Mouse (Mus musculus): Measurements from ENCODE around the gene Znhit1. TPM values are rescaled to one million over a fixed set of nuclear protein-coding genes. Genes with fewer than 3 reads are reported as not detected.
A peak's percentile ranks its signal among the peaks of the same experiment; 100 is the strongest.

The Znhit1 gene
- total RNA-seq, 1 experiment from 2014 or later: 28.2 TPM

- ATAC-seq (replicated peaks; ENCODE audit: low read depth, poor library complexity, severe bottlenecking): peak; percentile 30
Observed at GRCm38 (mm10) chr5:136987138-136987933, 485 bp downstream of the Znhit1 start.

- peak; percentile 85 for ATAC-seq (replicated peaks; ENCODE audit: low read depth, poor library complexity, severe bottlenecking)
Observed at GRCm38 (mm10) chr5:136986695-136987137, 1.1 kb downstream of the Znhit1 start, which contains the start of gene Plod3. Plod3 (plus strand) TSS chr5:136987019.

- no peak for ATAC-seq (replicated peaks; ENCODE audit: low read depth, poor library complexity, severe bottlenecking)
Observed at GRCm38 (mm10) chr5:136984828-136985227, 3.0 kb downstream of the Znhit1 start.

- ATAC-seq (replicated peaks; ENCODE audit: low read depth, poor library complexity, severe bottlenecking): no peak
Observed at GRCm38 (mm10) chr5:136982338-136982930, 5.4 kb downstream of the Znhit1 start.

- ATAC-seq (replicated peaks; ENCODE audit: low read depth, poor library complexity, severe bottlenecking): no peak
Observed at GRCm38 (mm10) chr5:136980974-136981373, 6.8 kb downstream of the Znhit1 start.

- ATAC-seq (replicated peaks; ENCODE audit: low read depth, poor library complexity, severe bottlenecking): no peak
Observed at GRCm38 (mm10) chr5:136979762-136980161, 8.1 kb downstream of the Znhit1 start.

- ATAC-seq (replicated peaks; ENCODE audit: low read depth, poor library complexity, severe bottlenecking): peak; percentile 69
Observed at GRCm38 (mm10) chr5:136977769-136978168, 10.1 kb downstream of the Znhit1 start.

- no peak for ATAC-seq (replicated peaks; ENCODE audit: low read depth, poor library complexity, severe bottlenecking)
Observed at GRCm38 (mm10) chr5:136973670-136974069, 14.2 kb downstream of the Znhit1 start.

- ATAC-seq (replicated peaks; ENCODE audit: low read depth, poor library complexity, severe bottlenecking): peak; percentile 64
Observed at GRCm38 (mm10) chr5:136970703-136971102, 17.1 kb downstream of the Znhit1 start.

GRCm38 (mm10) chr5:136967592-136967991 lies 20.2 kb downstream of the Znhit1 start:
- no peak for ATAC-seq (replicated peaks; ENCODE audit: low read depth, poor library complexity, severe bottlenecking)

GRCm38 (mm10) chr5:136966861-136967455 lies 20.9 kb downstream of the Znhit1 start:
- ATAC-seq (replicated peaks; ENCODE audit: low read depth, poor library complexity, severe bottlenecking): no peak

- no peak for ATAC-seq (replicated peaks; ENCODE audit: low read depth, poor library complexity, severe bottlenecking)
Observed at GRCm38 (mm10) chr5:136966331-136966730, 21.5 kb downstream of the Znhit1 start, which contains the start of gene Cldn15. Cldn15 (plus strand) TSS chr5:136966616.

GRCm38 (mm10) chr5:136965686-136966085 lies 22.1 kb downstream of the Znhit1 start:
- no peak for ATAC-seq (replicated peaks; ENCODE audit: low read depth, poor library complexity, severe bottlenecking)

GRCm38 (mm10) chr5:136965210-136965609 lies 22.6 kb downstream of the Znhit1 start:
- no peak for ATAC-seq (replicated peaks; ENCODE audit: low read depth, poor library complexity, severe bottlenecking)

- ATAC-seq (replicated peaks; ENCODE audit: low read depth, poor library complexity, severe bottlenecking): no peak
Observed at GRCm38 (mm10) chr5:136962966-136963540, 24.8 kb downstream of the Znhit1 start.

- ATAC-seq (replicated peaks; ENCODE audit: low read depth, poor library complexity, severe bottlenecking): peak; percentile 86
Observed at GRCm38 (mm10) chr5:136962501-136962900, 25.3 kb downstream of the Znhit1 start.

GRCm38 (mm10) chr5:136961983-136962461 lies 25.8 kb downstream of the Znhit1 start:
- ATAC-seq (replicated peaks; ENCODE audit: low read depth, poor library complexity, severe bottlenecking): peak; percentile 92

- ATAC-seq (replicated peaks; ENCODE audit: low read depth, poor library complexity, severe bottlenecking): no peak
Observed at GRCm38 (mm10) chr5:136961334-136961982, 26.4 kb downstream of the Znhit1 start.

- no peak for ATAC-seq (replicated peaks; ENCODE audit: low read depth, poor library complexity, severe bottlenecking)
Observed at GRCm38 (mm10) chr5:136960053-136960452, 27.8 kb downstream of the Znhit1 start.

Data from common myeloid progenitor, adult 5-6 weeks (primary cell).